Mouse (Mus musculus) urinary bladder, adult 2 months (tissue): Measurements from ENCODE around the gene Ldlrad3. TPM values are rescaled to one million over a fixed set of nuclear protein-coding genes. Genes with fewer than 3 reads are reported as not detected.

Source experiments
- DNase-seq: peaks from one replicate; pipeline ENCODE4 v3.0.0; 2022; ENCODE audit warnings: low spot score
- polyA plus RNA-seq: library from polyadenylated mRNA; depleted of rRNA; stranded (reverse); fragments of >200 nt; gene quantifications from 2 replicates; pipeline ENCODE4 v1.2.3, GENCODE M21; 2012

Ldlrad3 gene
- polyA plus RNA-seq, 1 experiment, result 7.4 TPM

- no peak for DNase-seq
Observed at GRCm38 (mm10) chr2:102073266-102074037, 112.7 kb downstream of the Ldlrad3 start.

- DNase-seq, result no peak
Observed at GRCm38 (mm10) chr2:102072859-102073258, 113.3 kb downstream of the Ldlrad3 start.

GRCm38 (mm10) chr2:102071022-102071717 is 115.0 kb downstream of the Ldlrad3 start:
- no peak for DNase-seq

GRCm38 (mm10) chr2:102064826-102065441 is 121.3 kb downstream of the Ldlrad3 start:
- no peak for DNase-seq

GRCm38 (mm10) chr2:102063906-102064505 is 122.2 kb downstream of the Ldlrad3 start:
- DNase-seq, result no peak

GRCm38 (mm10) chr2:102062861-102063468 is 123.2 kb downstream of the Ldlrad3 start:
- no peak for DNase-seq

GRCm38 (mm10) chr2:102061921-102062320 is 124.3 kb downstream of the Ldlrad3 start:
- no peak for DNase-seq

GRCm38 (mm10) chr2:102057746-102058145 is 128.4 kb downstream of the Ldlrad3 start:
- no peak for DNase-seq

- no peak for DNase-seq
Observed at GRCm38 (mm10) chr2:102057029-102057685, 129.0 kb downstream of the Ldlrad3 start.

- DNase-seq, result no peak
Observed at GRCm38 (mm10) chr2:102056144-102056543, 130.0 kb downstream of the Ldlrad3 start.

- DNase-seq, result no peak
Observed at GRCm38 (mm10) chr2:102052951-102053660, 133.1 kb downstream of the Ldlrad3 start.

GRCm38 (mm10) chr2:102052353-102052752 is 133.8 kb downstream of the Ldlrad3 start:
- no peak for DNase-seq

GRCm38 (mm10) chr2:102049866-102050550 is 136.2 kb downstream of the Ldlrad3 start:
- no peak for DNase-seq

- no peak for DNase-seq
Observed at GRCm38 (mm10) chr2:102048296-102049175, 137.6 kb downstream of the Ldlrad3 start.

- DNase-seq, result no peak
Observed at GRCm38 (mm10) chr2:102046481-102046880, 139.7 kb downstream of the Ldlrad3 start.

- DNase-seq, result no peak
Observed at GRCm38 (mm10) chr2:102040456-102040855, 145.7 kb downstream of the Ldlrad3 start.

- no peak for DNase-seq
Observed at GRCm38 (mm10) chr2:102040011-102040410, 146.2 kb downstream of the Ldlrad3 start.

GRCm38 (mm10) chr2:102038895-102039667 is 147.1 kb downstream of the Ldlrad3 start:
- DNase-seq, result no peak
